Mouse (Mus musculus) thymus, adult 2 months (tissue): ENCODE results near the gene Rimkla.

Source experiments
- CTCF ChIP-seq: fragments of 200-500 bp; IDR thresholded peaks from 2 replicates; pipeline ENCODE4 v1.5.1; 2012; ENCODE audit warnings: mild to moderate bottlenecking, control low read depth, low read length, moderate library complexity, borderline replicate concordance; ENCODE audit not compliant: control insufficient read depth, poor library complexity, insufficient read depth; ENCODE audit errors: extremely low read depth
- POLR2A ChIP-seq: fragments of 200-500 bp; IDR thresholded peaks from 2 replicates; pipeline ENCODE4 v1.6.1; 2012; ENCODE audit warnings: mild to moderate bottlenecking, low read length, control low read depth, moderate library complexity; ENCODE audit not compliant: control insufficient read depth, poor library complexity, insufficient read depth; ENCODE audit errors: extremely low read depth

- TF ChIP-seq CTCF = no peak
- TF ChIP-seq POLR2A = no peak
Observed at GRCm38 (mm10) chr4:119427680-119428079, 64.7 kb downstream of the Rimkla start.
